Mouse (Mus musculus) E14TG2a.4 (cell line): ENCODE results near the gene Scly.

Experiments used
- CTCF ChIP-seq: conservative IDR thresholded peaks from 2 replicates; pipeline ENCODE4 v1.5.1; 2014; ENCODE audit warnings: low read length
- POU5F1 ChIP-seq: IDR thresholded peaks from 2 replicates; pipeline ENCODE4 v1.6.1; 2014; ENCODE audit warnings: low read length, borderline replicate concordance

DNA sequence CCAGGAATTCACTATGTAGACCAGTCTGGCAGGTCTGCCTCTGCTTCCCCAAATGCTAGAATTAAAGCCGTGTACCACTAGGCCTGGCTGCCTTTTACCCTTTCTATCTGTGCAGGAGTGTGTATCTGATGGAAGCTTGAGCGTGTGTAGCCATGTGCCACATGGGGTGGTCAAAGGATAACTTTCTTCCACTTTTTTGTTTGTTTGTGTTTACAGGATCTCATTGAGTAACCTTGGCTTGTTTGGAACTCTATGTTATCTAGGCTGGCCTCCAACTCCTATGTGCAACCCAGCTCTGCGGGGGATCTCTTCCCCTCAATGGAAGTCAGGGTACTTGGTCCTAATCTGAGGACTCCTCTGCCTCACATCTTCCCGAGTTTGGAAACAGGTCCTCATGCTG is 49.2 kb upstream of the Scly start:
- no peak for TF ChIP-seq CTCF
- no peak for TF ChIP-seq POU5F1
